Mouse (Mus musculus): ENCODE data around the gene Lce1m. TPM values are rescaled to one million over a fixed set of nuclear protein-coding genes. Genes with fewer than 3 reads are reported as not detected.
"Not testable (repeated sequence)": the region's sequence is repeated elsewhere in the genome, so short reads cannot be mapped to it uniquely, and the experiment has no call there.

Lce1m gene
- 1.4 and 1.7 TPM in 2 replicates for polyA plus RNA-seq (2015; fragmentation: Nextera tagmentation; extraction: Ambion mirVana)

DNA sequence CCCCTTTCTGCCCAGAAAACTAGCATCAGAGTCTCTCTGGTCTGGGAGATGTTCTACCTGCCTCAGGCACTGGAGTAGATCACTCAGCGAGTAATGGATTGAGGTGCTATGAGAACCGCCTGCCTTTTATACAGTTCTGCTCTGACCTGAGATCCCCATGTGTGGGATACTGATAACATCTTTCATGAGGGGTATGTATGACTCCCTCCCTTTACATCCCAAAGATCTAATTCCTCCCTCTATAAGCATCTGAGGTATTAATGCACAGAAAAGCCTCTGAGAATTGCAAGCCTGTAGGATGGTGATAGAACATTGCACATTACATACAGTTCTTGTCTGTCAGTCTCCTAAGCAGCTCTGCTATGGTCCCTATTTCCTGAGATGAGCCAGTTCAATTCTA, at the start of gene Lce1m:
Lce1m (minus strand) TSS at position 101 of the 400 bp plus-strand sequence.
- Histone ChIP-seq H3K27ac (replicated peaks) (no peak within 1 kb of the TSS), H3K9me3 (replicated peaks) (no peaks in the 10 kb centered on the region), H3K4me3 (replicated peaks) (no peak within 1 kb of the TSS), H3K36me3 (no peaks in the 10 kb centered on the region), H3K27me3 (no peaks in the 10 kb centered on the region), H3K4me2 (replicated peaks) (no peak within 1 kb of the TSS), H3K9ac (no peak within 1 kb of the TSS), H3K4me1 (no peaks in the 10 kb centered on the region)
- no peak for ATAC-seq (ENCODE audit: insufficient number of reproducible peaks, low FRiP score, low TSS enrichment, low read depth)
- WGBS: 73% methylated on average over 2 of the region's 2 CpGs

DNA sequence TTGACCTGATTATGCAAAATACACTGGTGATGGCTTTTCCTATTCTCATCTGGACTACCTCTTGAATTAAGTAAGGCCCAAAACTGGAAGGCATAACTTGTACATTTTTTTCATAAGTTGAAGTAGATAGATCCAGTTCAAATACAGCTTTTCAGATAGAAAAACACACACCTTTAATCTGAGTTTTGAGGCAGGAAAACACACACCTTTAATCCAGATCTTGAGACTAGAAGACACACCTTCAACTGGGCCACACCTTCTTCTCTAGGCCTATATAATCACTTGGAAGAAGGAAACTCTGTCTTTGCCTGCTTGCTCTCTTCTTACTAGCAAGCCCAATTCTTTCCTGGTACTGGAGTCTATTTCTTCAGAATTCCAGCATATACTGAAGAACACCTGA, 49.7 kb upstream of the Lce1m start, which contains the start of gene Gm4858:
Gm4858 (plus strand) TSS at position 301 of the 400 bp plus-strand sequence.
- not testable (repeated sequence) for ATAC-seq (ENCODE audit: insufficient number of reproducible peaks, low FRiP score, low TSS enrichment, low read depth); H3K4me3 ChIP-seq (replicated peaks); H3K4me2 ChIP-seq (replicated peaks); H3K4me1 ChIP-seq; H3K9me3 ChIP-seq (replicated peaks); H3K27ac ChIP-seq (replicated peaks); H3K9ac ChIP-seq; H3K27me3 ChIP-seq; H3K36me3 ChIP-seq

DNA sequence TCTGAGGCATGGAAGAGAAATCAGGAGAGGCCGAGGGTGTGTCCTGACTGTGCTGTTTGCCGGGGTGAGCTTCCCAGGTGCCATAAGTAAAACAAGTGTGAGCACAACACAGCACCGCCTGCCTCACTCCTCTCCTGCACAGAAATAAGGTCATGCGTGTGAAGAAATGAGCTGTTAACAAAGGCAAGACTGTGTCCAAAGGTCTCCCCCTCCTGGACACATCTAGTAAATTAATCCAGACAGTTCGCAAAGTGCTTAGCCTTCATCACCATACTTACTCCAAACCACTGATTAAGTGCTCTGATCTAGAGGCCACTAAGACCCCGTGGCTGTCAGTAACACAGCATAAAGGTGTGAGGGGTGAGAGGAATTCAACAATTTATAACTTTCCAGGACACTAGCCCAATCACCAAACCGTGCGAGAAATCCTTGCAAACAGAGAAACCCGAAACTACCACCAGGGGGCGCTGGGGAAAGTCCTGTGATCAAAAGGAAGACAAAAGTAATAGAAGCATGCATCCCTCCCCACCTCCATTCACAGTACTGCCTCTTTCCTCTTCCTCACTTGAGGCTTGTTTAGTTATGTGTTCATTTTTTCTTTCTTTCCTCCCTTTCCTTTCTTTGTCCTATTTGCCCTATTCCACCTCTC, 34.1 kb upstream of the Lce1m start:
- ATAC-seq (ENCODE audit: insufficient number of reproducible peaks, low FRiP score, low TSS enrichment, low read depth): no peak
- WGBS: 53% methylated on average over 10 of the region's 10 CpGs
- H3K4me3 ChIP-seq (replicated peaks): no peak overlapping the region

DNA sequence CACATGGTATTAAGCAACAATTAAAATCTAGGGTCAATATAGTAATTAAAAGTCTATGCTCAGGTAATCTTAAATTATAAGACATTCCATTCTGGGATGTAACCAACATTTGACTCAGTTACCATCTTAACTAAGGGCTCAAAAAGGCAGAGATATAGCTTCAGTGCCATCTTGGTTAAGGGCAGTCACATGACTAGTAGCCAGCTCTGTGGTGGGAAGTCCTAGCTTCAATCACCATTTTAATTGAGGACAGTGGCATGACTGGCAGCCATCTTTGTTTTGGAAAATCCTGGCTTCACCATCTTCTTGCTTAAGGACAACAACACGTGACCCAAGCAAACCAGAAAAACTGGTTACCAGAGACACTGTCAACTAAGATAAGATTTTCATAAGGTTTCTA, 31.3 kb upstream of the Lce1m start:
- 66% methylated on average over 1 of the region's 1 CpGs for WGBS
- ATAC-seq (ENCODE audit: insufficient number of reproducible peaks, low FRiP score, low TSS enrichment, low read depth): no peak

More for the DNA sequence above, 34.1 kb upstream of the Lce1m start:
- H3K27ac ChIP-seq (replicated peaks): no peak overlapping the region
- no peaks in the 10 kb centered on the region for H3K4me1 ChIP-seq
- H3K9ac ChIP-seq: no peak overlapping the region
- no peaks in the 10 kb centered on the region for H3K36me3 ChIP-seq
- H3K27me3 ChIP-seq: no peaks in the 10 kb centered on the region
- H3K4me2 ChIP-seq (replicated peaks): no peak overlapping the region
- H3K9me3 ChIP-seq (replicated peaks): no peaks in the 10 kb centered on the region

DNA sequence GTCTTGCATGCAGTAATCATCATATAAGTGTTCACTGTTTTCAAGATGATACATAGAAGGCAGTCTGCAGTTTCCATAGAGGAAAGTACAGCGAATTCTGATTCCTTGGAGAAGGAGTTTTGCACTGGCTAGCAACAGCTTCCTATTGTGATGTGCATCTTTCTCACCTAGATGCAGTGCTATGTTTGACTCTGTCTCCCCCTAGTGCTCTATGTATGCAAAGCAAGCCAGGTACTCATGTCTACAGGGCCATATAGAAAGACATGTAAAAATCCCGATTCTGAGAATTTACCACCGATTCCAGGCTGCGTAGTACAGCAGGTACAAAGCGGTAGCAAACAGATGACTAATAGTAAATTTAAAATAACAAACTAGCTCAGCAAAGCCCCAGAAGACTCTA, 12.6 kb upstream of the Lce1m start:
- no peaks in the 10 kb centered on the region for H3K9me3 ChIP-seq (replicated peaks)
- no peak overlapping the region for H3K27ac ChIP-seq (replicated peaks)
- no peak for ATAC-seq (ENCODE audit: insufficient number of reproducible peaks, low FRiP score, low TSS enrichment, low read depth)
- 52% methylated on average over 5 of the region's 5 CpGs for WGBS
- no peaks in the 10 kb centered on the region for H3K27me3 ChIP-seq
- no peaks in the 10 kb centered on the region for H3K36me3 ChIP-seq
- H3K9ac ChIP-seq: no peak overlapping the region
- no peak overlapping the region for H3K4me3 ChIP-seq (replicated peaks)
- no peak overlapping the region for H3K4me2 ChIP-seq (replicated peaks)
- H3K4me1 ChIP-seq: no peaks in the 10 kb centered on the region

More for the DNA sequence above, 31.3 kb upstream of the Lce1m start:
- no peaks in the 10 kb centered on the region for H3K4me1 ChIP-seq
- H3K27ac ChIP-seq (replicated peaks): no peak overlapping the region
- H3K4me2 ChIP-seq (replicated peaks): no peak overlapping the region
- H3K9ac ChIP-seq: no peak overlapping the region
- no peaks in the 10 kb centered on the region for H3K27me3 ChIP-seq
- H3K36me3 ChIP-seq: no peaks in the 10 kb centered on the region
- no peaks in the 10 kb centered on the region for H3K9me3 ChIP-seq (replicated peaks)
- H3K4me3 ChIP-seq (replicated peaks): no peak overlapping the region

DNA sequence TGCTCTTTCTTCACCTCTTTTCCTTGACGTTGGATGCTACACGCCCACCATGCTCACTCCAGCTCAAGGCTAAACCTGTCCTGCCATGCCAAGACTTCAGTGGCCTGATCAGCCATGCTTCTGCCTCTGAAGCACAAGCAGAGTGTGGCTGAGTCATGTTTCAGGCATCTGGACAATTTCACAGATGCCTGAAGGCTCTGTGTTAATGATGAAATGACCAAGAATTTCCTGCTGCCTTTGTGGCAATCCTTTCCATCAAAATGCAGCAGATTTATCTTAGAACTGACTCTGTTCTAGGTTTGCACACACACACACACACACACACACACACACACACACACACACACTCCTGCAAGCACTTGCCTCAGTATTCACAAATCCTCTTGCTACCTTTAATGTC, 6.6 kb upstream of the Lce1m start:
- 51% methylated on average over 2 of the region's 2 CpGs for WGBS
- Histone ChIP-seq H3K9me3 (replicated peaks) (no peaks in the 10 kb centered on the region), H3K27me3 (no peaks in the 10 kb centered on the region), H3K4me1 (no peaks in the 10 kb centered on the region), H3K36me3 (no peaks in the 10 kb centered on the region), H3K4me2 (replicated peaks) (no peak overlapping the region), H3K27ac (replicated peaks) (no peak overlapping the region), H3K4me3 (replicated peaks) (no peak overlapping the region), H3K9ac (no peak overlapping the region)
- no peak for ATAC-seq (ENCODE audit: insufficient number of reproducible peaks, low FRiP score, low TSS enrichment, low read depth)

DNA sequence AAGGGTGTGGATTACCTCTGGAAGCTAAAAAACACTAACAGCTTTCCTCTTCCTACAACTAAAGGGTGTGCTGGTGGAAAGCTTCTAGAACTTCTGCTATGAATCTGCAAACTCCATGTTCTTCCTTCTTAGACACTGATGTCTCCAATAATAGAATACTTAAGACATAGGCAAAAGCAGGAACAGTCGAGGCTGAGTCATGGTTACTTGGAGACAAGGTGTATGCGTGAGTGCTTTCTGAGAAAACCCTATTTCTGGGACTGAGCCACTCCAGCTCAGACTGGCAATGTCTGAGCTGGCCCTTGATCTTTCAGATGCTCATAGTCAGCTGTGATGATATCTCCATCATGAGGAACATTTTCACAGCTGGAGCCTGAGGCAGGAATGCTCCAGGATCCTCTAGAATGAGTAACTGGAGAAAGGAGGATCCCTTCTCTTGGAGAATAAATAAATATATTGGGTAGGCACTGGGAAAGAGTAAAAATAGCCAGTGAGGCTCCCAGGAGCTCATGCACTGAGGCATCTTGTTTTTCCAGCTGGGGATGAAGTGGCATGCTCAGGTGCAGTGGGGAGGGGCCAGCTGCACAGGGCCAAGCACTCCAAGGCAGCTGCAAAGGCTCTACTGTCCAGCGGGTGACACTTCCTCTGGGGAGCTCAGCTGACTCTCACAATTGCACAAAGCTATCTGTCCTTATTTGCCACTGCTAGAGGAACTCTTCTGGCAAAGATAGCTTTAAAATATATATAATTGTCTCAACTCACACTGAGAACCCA, 4.7 kb upstream of the Lce1m start:
- no peaks in the 10 kb centered on the region for H3K27me3 ChIP-seq
- H3K4me3 ChIP-seq (replicated peaks): no peak overlapping the region
- H3K36me3 ChIP-seq: no peaks in the 10 kb centered on the region
- H3K4me2 ChIP-seq (replicated peaks): no peak overlapping the region
- H3K4me1 ChIP-seq: no peaks in the 10 kb centered on the region
- ATAC-seq (ENCODE audit: insufficient number of reproducible peaks, low FRiP score, low TSS enrichment, low read depth): no peak
- no peak overlapping the region for H3K27ac ChIP-seq (replicated peaks)
- 80% methylated on average over 3 of the region's 3 CpGs for WGBS
- no peaks in the 10 kb centered on the region for H3K9me3 ChIP-seq (replicated peaks)
- no peak overlapping the region for H3K9ac ChIP-seq

DNA sequence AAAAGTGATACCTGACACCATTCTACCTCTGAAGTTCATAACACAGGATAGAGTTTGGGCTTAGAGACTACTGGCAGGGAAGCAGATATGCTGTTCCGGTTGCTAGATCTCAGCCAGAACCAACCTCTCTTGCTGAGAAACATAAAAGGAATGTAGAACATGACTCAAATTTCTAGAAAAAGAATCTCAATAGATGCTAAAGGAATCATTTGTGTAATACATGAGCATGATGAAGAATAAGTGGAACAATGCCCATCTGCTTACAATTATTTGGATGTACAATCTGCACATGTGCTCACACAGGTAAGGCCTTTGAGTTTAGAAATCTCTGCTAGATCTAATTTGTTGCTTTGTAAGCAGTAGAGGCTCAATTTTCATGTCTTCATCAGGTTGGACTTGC, 2.3 kb upstream of the Lce1m start:
- H3K27me3 ChIP-seq: no peaks in the 10 kb centered on the region
- no peaks in the 10 kb centered on the region for H3K9me3 ChIP-seq (replicated peaks)
- H3K27ac ChIP-seq (replicated peaks): no peak overlapping the region
- H3K4me1 ChIP-seq: no peaks in the 10 kb centered on the region
- H3K4me3 ChIP-seq (replicated peaks): no peak overlapping the region
- 80% methylated on average over 1 of the region's 1 CpGs for WGBS
- no peaks in the 10 kb centered on the region for H3K36me3 ChIP-seq
- no peak overlapping the region for H3K9ac ChIP-seq
- ATAC-seq (ENCODE audit: insufficient number of reproducible peaks, low FRiP score, low TSS enrichment, low read depth): no peak
- H3K4me2 ChIP-seq (replicated peaks): no peak overlapping the region

DNA sequence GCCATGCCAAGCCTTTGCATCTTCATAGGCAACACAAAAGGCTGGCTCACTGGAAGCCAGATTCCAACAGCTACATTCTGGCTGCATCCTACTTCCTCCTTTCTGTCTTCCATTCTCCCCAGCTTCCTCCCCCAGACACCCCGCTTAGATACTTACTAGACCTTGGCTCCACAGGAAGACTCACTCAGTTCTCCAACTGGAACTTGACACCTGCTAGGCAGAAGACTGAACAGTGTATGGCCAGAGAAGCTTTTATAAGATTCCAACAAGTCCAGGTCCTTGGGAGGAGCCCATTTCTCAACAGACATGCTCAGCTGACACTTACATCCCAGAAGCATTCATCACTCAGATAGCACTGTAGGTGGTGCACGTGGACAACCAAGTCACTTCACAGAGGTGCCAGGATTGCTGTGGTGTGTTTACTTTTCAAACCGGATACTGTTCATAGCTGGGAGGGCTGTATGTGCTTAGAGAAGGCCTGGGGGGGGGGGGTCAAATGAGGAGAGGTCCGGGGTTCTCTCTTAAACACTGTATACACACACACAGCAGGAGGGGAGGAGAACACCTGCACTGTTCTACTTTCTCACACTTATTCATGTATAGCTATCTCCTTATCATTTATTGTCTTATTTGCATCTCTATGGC, 3.3 kb downstream of the Lce1m start, which contains the start of gene Crct1:
Crct1 (minus strand) TSS at position 228 of the 645 bp plus-strand sequence.
- no peak for ATAC-seq (ENCODE audit: insufficient number of reproducible peaks, low FRiP score, low TSS enrichment, low read depth)
- Histone ChIP-seq H3K9me3 (replicated peaks) (no peaks in the 10 kb centered on the region), H3K36me3 (no peaks in the 10 kb centered on the region), H3K4me3 (replicated peaks) (peak within 1 kb of the TSS; percentile 50), H3K9ac (no peak within 1 kb of the TSS), H3K4me2 (replicated peaks) (peak within 1 kb of the TSS; percentile 85), H3K4me1 (no peaks in the 10 kb centered on the region), H3K27me3 (no peaks in the 10 kb centered on the region), H3K27ac (replicated peaks) (0 out of 2 replicates have a peak within 1 kb of the TSS, but pooled peaks have one; percentile 11)
- WGBS: 56% methylated on average over 4 of the region's 4 CpGs

DNA sequence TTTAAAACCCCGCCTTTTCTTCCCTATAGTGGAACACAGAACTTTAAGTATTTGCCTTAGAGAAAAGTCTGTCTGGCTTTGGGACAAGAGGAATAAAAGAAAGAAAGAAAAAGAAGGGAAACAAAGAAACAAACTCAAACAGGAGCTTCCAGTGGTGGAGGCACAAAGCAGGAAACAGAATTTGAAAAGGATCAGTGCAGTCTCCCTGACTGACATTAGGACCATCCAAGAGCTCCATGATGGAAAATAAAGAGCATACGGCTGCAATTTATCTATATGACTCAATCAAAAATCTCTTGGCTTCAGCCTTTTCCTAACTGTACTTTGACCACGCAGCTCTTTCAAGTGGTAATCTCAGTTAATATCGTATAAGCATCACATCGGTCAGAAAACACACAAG, 4.0 kb downstream of the Lce1m start:
- H3K4me2 ChIP-seq (replicated peaks): peak overlapping the region; percentile 85
- WGBS: 24% methylated on average over 5 of the region's 5 CpGs
- H3K4me3 ChIP-seq (replicated peaks): peak overlapping the region; percentile 50
- no peak overlapping the region for H3K9ac ChIP-seq
- no peaks in the 10 kb centered on the region for H3K4me1 ChIP-seq
- no peak for ATAC-seq (ENCODE audit: insufficient number of reproducible peaks, low FRiP score, low TSS enrichment, low read depth)
- no peaks in the 10 kb centered on the region for H3K27me3 ChIP-seq
- no peak overlapping the region for H3K27ac ChIP-seq (replicated peaks)
- H3K36me3 ChIP-seq: no peaks in the 10 kb centered on the region
- no peaks in the 10 kb centered on the region for H3K9me3 ChIP-seq (replicated peaks)

DNA sequence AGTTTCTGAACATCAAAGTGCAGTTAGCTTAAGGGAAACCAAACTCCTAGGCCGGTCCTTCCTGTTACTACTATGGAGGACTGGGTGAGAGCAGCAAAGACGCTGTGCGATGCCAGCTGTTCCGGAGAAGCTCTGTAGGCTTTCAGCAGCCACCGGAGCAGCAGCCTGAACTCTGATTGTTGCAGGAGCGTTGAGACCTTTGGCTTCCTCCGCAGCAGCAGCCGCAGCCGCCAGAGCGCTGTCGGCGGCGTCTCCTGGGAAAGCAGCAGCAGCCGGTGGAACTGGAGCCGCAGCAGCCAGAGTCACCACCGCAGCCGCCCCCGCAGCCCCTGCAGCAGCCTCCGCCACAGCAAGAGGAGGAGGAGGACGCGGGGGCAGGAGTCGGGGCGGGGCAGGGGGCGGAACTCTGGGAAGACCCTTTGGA, 4.5 kb downstream of the Lce1m start:
- no peaks in the 10 kb centered on the region for H3K27me3 ChIP-seq
- H3K9me3 ChIP-seq (replicated peaks): no peaks in the 10 kb centered on the region
- 0 out of 2 replicates have a peak overlapping the region, but pooled peaks have one; percentile 11 for H3K27ac ChIP-seq (replicated peaks)
- peak overlapping the region; percentile 50 for H3K4me3 ChIP-seq (replicated peaks)
- H3K4me1 ChIP-seq: no peaks in the 10 kb centered on the region
- under 1% methylated on average over 24 of the region's 24 CpGs for WGBS
- H3K4me2 ChIP-seq (replicated peaks): peak overlapping the region; percentile 85
- no peaks in the 10 kb centered on the region for H3K36me3 ChIP-seq
- ATAC-seq (ENCODE audit: insufficient number of reproducible peaks, low FRiP score, low TSS enrichment, low read depth): peak; percentile 63
- H3K9ac ChIP-seq: no peak overlapping the region
